Comparison of ENCODE assay signal across 8 mouse cellular contexts in the genomic region with DNA sequence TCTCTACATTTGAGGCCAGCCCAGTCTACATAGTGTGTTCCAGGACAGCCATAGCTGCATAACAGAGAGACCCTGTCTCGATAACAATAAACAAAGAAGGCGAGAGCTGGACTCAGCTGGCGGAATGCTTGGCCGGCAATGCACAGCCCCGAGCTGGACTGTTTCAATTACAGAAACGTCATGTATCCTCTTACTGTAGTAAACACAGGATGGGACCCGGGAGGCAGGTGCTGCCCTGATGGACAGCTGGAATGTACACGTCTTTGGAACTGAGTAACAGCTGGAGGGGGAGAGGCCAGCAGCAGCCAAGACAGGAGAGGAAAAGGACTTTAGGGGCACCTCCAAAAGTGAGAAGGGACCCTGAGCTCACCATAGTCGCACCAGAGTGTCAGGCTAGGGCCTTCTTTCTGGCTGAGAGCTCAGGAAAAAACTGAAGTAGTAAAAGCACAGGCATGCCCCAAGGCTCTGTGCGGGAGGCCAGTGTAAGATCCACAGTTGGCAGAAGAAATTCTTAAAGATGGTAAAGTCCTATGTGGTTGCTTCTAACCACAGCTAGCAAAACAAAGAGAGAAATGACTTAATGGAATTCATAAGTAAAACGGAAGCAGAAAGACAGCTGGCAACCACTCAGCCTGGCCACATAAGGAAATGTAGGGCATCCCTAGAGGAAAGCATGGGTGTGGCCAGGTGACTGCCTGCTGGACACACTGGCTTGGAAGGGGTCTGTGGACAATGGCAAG.
A peak's percentile ranks its signal among the peaks of the same experiment; 100 is the strongest.
DNase-seq lines count a peak whose midpoint lies in the region; ATAC-seq and TF ChIP-seq lines count a peak whose summit lies in the region.

No protein-coding gene starts in this region.

- peaks cover 6% of the 10 kb centered on the region; the same call in 1 of the 2 replicates for H3K36me3 ChIP-seq in lung, embryonic 15.5 days
- H3K36me3 ChIP-seq in intestine, embryonic 14.5 days (ENCODE audit: control insufficient read depth, insufficient read depth, low read length), result peaks cover 17% of the 10 kb centered on the region
- no peaks in the 10 kb centered on the region for H3K36me3 ChIP-seq in neural tube, embryonic 13.5 days

- H3K4me2 ChIP-seq in lung, embryonic 15.5 days, result no peak overlapping the region
- no peak overlapping the region for H3K4me2 ChIP-seq in intestine, embryonic 14.5 days (ENCODE audit: low read length)
- no peak overlapping the region for H3K4me2 ChIP-seq in neural tube, embryonic 13.5 days

- TF ChIP-seq POLR2A in lung, adult 2 months (IDR thresholded peaks at IDR 0.05; ENCODE audit: borderline replicate concordance, extremely low read depth, low read depth, low read length), result no peak

- ATAC-seq in lung, embryonic 15.5 days (ENCODE audit: borderline replicate concordance, extremely low read depth, low FRiP score, low TSS enrichment), result peak; percentile 69
- peak; percentile 45 for ATAC-seq in intestine, embryonic 14.5 days (replicated peaks; ENCODE audit: low FRiP score, low TSS enrichment, low read depth)
- ATAC-seq in neural tube, embryonic 13.5 days (ENCODE audit: low read depth), result peak; percentile 41

- H3K4me3 ChIP-seq in lung, embryonic 15.5 days, result no peak overlapping the region
- no peak overlapping the region for H3K4me3 ChIP-seq in lung, adult 2 months (replicated peaks; ENCODE audit: extremely low read depth, low read depth, low read length)
- H3K4me3 ChIP-seq in intestine, embryonic 14.5 days (ENCODE audit: low read depth, low read length), result no peak overlapping the region
- H3K4me3 ChIP-seq in neural tube, embryonic 13.5 days, result no peak overlapping the region

- no peaks in the 10 kb centered on the region for H3K27me3 ChIP-seq in lung, embryonic 15.5 days
- no peaks in the 10 kb centered on the region for H3K27me3 ChIP-seq in intestine, embryonic 14.5 days (replicated peaks; ENCODE audit: control insufficient read depth, insufficient read depth, low read length)
- no peaks in the 10 kb centered on the region for H3K27me3 ChIP-seq in neural tube, embryonic 13.5 days

- no peak for TF ChIP-seq CTCF in lung, adult 2 months (IDR thresholded peaks at IDR 0.05; ENCODE audit: insufficient read depth, low read length)

- 38% methylated on average over 11 of the region's 11 CpGs for WGBS in lung, embryonic 15.5 days
- 26% methylated on average over 11 of the region's 11 CpGs for WGBS in lung, adult 2 months
- 45% methylated on average over 11 of the region's 11 CpGs for WGBS in intestine, embryonic 14.5 days
- WGBS in neural tube, embryonic 13.5 days, result 53% methylated on average over 11 of the region's 11 CpGs

- DNase-seq in embryo, embryonic 11 days, result peak; percentile 39
- no peak for DNase-seq in embryo, embryonic 9.5 days (ENCODE audit: extremely low spot score)
- no peak for DNase-seq in lung, adult 2 months
- DNase-seq in intestine, embryonic 14.5 days (ENCODE audit: low spot score), result peak; percentile 54
- DNase-seq in MN1 (ENCODE audit: low spot score), result no peak
- no peak for DNase-seq in right cerebral cortex, postnatal 4 days

- H3K27ac ChIP-seq in lung, embryonic 15.5 days, result peak overlapping the region; percentile 69
- H3K27ac ChIP-seq in intestine, embryonic 14.5 days (ENCODE audit: low read depth), result peak overlapping the region; percentile 67
- H3K27ac ChIP-seq in neural tube, embryonic 13.5 days (replicated peaks), result peak overlapping the region; percentile 64

- H3K4me1 ChIP-seq in lung, embryonic 15.5 days, result peaks cover 36% of the 10 kb centered on the region
- peaks cover 22% of the 10 kb centered on the region for H3K4me1 ChIP-seq in lung, adult 2 months (ENCODE audit: control insufficient read depth, insufficient read depth, low read length)
- peaks cover 16% of the 10 kb centered on the region for H3K4me1 ChIP-seq in intestine, embryonic 14.5 days (replicated peaks; ENCODE audit: control insufficient read depth, insufficient read depth, low read length)
- peaks cover 33% of the 10 kb centered on the region for H3K4me1 ChIP-seq in neural tube, embryonic 13.5 days (replicated peaks)

- no peaks in the 10 kb centered on the region for H3K9me3 ChIP-seq in lung, embryonic 15.5 days
- no peaks in the 10 kb centered on the region for H3K9me3 ChIP-seq in intestine, embryonic 14.5 days (ENCODE audit: control insufficient read depth, low read length)
- no peaks in the 10 kb centered on the region for H3K9me3 ChIP-seq in neural tube, embryonic 13.5 days

- no peak overlapping the region for H3K9ac ChIP-seq in lung, embryonic 15.5 days
- H3K9ac ChIP-seq in intestine, embryonic 14.5 days (ENCODE audit: low read length), result no peak overlapping the region
- H3K9ac ChIP-seq in neural tube, embryonic 13.5 days, result no peak overlapping the region

Comparison
In these comparisons a context has a peak if more than half of its experiments do, and no peak if none do; other contexts are left out.
1. DNase-seq: peak in embryo, embryonic 11 days (single experiment) and intestine, embryonic 14.5 days (single experiment); none in embryo, embryonic 9.5 days (single experiment), lung, adult 2 months (single experiment), MN1 (single experiment) and right cerebral cortex, postnatal 4 days (single experiment).
2. Peak in every context shown above with its lines, with median percentiles within 50 percentile points of each other: ATAC-seq and H3K27ac ChIP-seq.